Mouse (Mus musculus): ENCODE results near the gene Znrf1.
"Not testable (repeated sequence)": the region's sequence is repeated elsewhere in the genome, so short reads cannot be mapped to it uniquely, and the experiment has no call there.

Gene Znrf1

DNA sequence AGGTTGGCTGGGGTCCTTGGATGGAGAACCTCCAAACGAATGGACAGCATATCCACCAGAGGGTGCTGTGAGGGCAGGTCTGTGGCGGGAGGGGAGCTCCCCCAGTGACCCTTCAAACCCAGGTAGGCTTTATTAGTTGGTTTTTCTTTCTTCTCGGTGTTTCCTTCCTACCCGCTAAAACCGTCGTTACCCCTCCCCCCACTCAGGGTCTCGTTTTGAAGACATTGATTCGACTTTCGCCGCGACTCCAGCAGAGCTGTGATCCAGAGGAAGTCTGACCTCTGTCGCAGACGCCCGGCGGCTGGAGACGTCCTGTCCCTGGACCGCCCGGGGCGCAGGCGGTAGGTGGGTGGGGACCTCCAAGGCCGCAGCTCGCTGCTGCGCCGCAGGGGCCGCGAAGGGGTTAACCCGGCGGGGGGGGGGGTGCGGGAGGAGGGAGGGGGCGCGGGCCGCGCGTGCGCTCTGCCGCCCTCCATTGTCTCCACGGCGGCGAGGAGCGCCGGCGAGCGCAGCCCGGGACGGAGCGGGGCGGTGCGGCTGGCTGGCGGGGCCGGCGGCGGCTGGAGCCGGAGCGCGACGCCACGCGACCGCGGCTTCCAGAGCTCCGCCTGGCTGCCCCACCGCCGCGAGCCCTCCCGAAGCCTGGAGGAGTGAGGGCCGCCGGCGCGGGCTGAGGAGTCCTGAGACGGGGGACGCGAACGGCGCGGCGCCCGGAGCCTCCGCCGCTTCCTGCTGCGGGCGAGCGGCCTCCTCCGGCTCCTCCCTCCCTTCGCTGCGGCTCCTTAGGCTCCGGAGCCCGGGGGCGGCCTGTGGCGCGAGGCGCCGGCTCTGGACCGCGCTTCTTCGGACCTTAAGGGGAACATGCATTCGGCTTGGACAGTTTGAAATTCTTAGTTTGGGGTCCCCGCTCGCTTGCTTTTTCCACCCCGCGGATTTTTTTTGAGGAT, at the start of gene Znrf1:
Gene Znrf1 (plus strand): TSS at position 67 of the 947 bp plus-strand sequence.
- peak; percentile 72 for DNase-seq

DNA sequence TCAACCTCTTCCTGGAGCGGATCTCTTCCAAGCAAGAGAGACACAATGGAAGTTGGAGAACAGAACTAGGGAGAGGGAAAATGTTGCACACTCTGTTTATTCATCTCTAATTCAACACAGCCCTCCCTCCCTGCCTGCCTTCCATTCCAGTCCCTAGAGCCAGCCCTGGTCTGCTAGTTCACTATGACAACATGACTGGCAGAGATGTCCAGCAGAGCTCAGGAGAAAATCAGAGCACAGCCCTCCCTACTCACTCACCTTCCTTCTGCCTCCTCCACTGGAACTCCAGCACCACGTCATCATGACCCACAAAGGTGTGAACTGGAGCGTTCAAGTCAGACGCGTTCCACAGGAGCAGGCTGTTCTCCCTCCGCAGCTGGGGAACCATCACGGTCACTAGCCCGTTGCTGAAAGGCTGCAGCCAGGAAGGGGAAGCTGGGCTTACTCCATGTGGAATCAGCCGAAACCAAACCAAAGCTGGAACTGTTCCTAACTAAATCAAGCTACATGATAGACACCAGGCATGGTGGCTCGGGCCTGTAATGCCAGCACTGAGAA, 45.8 kb upstream of the Znrf1 start:
- DNase-seq, result no peak

DNA sequence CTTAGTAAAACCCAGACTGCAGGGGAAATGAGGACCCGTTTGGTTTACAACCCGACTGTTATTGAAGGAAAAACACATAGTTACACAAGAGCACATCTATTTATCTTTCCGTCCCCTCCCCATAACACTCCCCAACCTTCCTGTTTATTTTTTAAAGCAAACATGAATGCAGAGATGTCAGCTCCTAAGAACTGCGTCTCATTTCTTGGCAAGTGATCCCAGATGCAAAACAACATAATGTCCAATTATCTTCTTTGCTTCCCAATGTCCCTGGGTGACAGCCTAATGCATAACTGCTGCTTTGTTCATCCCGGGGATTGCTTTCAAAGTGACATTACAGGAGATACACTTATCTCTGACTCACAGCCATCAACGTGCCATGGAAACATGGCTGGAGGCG, 44.7 kb upstream of the Znrf1 start:
- DNase-seq, result no peak

DNA sequence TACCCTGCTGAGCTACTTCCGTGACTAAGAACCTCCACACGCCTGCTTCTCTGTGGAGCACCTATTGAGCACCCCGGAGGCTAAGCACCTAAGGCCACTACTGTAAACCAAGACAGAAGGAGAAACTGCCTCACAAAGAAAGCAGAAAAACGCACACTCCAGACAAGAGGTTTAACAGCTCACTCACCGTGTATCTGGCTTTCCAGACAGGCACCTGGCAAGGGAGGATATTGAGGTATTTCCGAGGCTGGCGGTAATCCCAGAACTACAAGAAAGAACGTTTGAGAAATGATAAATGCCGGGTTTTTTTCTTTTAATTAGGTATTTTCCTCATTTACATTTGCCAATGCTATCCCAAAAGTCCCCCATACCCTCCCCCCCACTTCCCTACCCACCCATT, 43.4 kb upstream of the Znrf1 start:
- DNase-seq, result no peak

DNA sequence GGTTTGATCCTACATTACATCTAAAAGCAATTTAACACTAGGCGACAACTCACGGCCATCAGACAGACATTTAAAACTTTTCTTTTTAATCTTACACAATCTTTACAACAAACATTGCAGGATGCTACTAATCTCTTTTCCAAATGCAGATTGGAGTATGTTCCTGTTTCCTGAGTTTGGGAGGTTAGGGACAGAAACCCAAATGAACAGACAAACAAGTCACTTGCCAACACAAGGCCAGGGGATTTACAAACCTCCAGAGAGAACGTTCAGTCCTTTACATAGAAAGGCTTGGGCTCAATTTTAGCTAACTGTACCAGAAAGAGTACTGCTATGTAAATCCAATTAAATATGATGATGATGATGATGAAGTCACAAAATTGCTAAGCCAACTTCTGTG, 42.7 kb upstream of the Znrf1 start:
- DNase-seq, result no peak

DNA sequence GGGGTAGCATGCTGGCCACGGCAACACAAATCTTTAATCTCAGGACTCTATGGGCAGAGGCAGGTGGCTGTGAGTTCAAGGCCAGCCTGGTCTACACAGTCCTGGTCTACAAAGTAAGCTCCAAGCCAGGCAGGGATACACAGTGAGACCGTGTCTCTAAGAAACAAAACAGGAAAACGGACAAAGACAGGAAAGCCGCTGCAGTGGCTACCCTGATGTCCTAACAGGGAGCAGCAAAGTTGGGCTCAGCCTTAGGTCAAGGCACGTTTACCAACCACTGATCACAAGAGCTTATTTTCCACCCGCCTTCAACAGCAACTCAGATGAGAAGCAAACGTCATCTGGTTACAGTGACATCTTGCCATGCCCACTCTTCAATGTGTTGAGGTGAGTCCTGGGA, 39.6 kb upstream of the Znrf1 start:
- no peak for DNase-seq

GRCm38 (mm10) chr8:111498249-111498648, 37.6 kb upstream of the Znrf1 start:
- DNase-seq, result not testable (repeated sequence)

DNA sequence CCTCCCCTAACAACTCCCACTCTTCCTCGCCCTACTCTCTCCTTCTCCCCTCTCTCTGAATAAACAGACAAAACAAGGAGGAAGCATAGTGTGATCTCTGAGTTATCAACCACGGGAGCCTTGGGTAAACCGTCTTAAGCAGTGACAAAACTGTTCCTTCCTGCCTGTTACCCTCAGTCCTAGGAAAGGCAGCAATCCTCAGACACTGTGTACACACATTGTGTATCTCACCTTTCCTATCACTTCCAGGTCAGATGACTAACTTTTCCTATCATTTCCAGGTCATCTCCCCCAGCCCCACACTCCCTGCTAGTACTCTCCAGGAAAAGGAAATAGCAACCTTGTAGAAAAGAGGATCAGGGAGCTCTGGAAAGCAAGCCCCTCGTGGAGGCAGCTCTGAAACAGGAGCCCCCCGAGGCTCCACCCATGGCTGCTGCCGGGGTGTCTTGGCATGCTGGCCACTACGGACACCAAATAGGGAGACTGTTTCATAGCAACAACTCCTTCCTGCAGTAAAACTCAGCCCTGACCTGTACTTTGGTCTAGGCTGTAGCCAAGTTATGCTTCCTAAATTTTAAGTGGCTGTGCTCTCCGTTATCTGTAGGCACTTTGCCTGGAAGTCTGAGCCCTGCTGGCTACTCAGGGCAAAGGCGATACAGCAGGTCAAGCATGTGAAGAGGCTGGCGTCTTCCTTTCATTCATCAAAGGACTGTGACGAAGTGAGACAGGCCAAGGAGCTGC, 34.0 kb upstream of the Znrf1 start:
- no peak for DNase-seq

- DNase-seq, result no peak
These were observed 27.3 kb upstream of the Znrf1 start for GRCm38 (mm10) chr8:111508566-111508965.

- DNase-seq, result no peak
These were observed 26.6 kb upstream of the Znrf1 start for GRCm38 (mm10) chr8:111509278-111509677.

GRCm38 (mm10) chr8:111510401-111510800, 25.5 kb upstream of the Znrf1 start:
- no peak for DNase-seq

DNA sequence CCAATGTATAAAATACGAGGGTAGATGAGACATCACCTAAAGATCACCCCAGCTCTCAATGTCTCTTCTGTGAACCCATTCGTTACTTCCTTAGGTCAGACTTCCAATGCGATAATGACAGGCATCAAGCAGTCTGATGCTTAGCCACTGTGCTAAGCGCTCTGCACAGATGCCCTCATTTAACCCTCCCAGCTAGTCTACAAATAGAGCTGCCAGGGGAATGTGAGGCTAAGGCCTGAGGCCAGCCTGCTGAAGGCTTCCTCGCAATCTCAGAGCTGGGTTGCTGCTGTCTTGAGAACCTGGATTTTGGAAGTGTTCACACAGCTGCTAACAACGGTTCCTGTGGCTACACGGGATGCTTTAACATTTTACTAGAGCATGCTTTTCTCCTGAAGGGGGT, 23.0 kb upstream of the Znrf1 start:
- no peak for DNase-seq

DNA sequence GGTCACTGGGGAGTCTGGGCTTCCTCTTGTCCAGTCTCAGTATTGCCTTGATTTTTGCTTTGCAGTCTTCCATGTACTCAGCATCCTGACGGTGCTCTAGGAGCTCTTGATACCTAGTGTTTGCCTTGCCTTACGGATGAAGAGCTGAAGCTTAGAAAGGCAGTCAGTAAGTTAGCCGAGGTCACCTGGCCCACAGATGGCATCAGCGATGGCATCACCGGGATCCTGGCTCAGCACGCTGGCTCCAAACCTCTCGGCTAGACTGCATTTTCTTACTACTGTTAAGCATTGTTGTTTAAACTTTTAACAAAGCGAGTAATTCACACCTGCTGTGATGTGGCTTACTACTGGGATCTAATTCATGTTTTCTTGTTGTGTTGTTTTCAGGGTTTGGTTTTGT, 22.5 kb upstream of the Znrf1 start:
- no peak for DNase-seq

DNA sequence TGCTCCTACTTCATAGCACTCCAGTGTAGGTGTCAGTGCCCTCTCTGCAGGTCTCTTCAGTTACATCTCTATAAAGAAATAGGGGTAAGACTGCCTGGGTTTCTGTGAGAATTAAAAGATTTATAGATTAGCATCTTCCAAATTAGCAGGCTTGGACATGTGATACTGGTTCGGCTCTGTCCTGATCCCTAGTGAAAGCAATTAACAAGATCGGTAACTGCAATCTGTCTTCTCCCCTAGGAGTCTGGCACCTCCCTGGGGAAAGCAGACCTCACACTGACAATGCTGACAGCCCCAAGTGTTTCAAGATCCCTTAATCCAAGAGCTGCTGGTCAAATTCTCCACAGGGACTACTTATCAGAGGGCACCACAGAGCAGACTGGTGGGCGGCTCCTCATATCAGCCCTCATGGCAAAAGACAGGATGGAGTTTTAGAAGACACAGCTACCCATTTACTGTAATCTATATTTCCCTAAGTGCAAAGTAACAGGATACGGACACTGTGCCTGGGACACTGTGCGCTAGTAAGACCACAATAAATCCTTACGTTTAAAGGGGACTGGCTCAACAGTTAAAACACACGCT, 19.4 kb upstream of the Znrf1 start:
- no peak for DNase-seq

GRCm38 (mm10) chr8:111517466-111517865, 18.4 kb upstream of the Znrf1 start:
- no peak for DNase-seq

GRCm38 (mm10) chr8:111521713-111522429, 14.0 kb upstream of the Znrf1 start, which contains the start of gene Wdr59:
TSS of gene Wdr59 (minus strand) at chr8:111522092.
- peak; percentile 98 for DNase-seq

DNA sequence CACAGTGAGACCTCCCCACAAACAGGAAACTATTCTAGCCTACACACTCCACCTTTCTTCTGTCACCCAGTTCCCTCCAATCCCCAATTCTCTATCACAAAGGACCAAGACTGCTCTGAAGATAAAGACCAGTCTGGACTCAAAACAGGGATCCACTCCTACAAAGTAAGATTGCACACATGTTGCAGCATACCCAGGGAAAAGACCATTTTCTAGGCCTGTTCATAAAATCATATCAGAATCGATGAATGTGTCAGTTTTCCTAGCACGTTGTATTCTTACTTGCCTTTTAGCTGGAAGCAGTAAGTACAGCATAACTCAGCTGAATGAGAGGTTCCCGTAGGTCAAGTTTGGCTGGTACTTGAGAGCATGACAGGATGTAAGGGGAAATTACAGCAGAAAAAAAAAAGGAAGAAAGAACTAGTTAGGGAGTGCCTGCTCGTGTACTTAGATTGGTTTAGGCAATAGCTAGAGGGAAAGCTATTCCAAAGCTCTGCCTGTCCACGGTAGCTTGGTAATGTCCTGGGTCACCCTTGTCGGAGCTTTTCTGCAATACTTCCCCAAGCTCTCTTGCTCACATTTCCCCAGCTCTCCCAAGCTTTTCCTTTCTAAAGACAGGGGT, 9.4 kb upstream of the Znrf1 start:
- DNase-seq, result no peak

DNA sequence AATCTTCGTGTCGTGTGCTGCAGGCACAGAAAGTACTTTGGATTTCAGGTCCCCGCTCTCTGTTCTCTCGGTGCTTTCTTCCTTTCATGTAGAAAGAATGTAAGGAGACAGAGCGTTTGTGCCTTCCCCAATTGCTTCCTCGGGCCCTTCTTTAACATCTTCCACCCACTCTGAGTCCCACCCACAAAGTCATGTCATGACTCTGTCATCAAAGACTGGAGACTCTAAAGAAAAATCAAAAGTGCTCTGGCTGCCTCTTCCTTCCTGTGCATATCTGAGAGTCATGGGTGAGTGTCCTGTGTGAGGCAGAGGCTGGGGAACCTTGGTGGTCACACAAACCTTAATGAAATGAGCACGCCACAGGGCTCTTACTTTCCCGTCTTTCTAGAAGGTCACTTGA, 8.7 kb upstream of the Znrf1 start:
- no peak for DNase-seq

GRCm38 (mm10) chr8:111528071-111528470, 7.8 kb upstream of the Znrf1 start:
- no peak for DNase-seq

- no peak for DNase-seq
These were observed 4.7 kb upstream of the Znrf1 start for GRCm38 (mm10) chr8:111531191-111531590.

DNA sequence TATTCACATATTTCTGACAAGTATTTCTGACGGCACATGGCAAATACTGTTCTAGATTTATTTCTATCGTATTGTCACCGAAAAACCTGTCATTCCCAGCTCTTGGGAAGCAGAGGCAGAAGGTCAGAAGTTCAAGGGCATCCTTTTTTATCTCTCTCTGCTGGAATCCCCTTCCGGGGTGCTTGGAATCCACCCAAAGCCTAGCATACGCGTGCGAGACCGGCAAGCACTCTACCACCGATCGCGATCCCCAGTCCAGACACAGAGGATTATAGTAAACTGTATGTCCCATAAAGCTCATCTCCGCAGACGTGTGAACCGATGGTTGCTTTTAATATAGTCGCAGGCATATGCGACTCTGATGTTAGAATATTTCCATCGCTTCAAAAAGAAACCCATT, 4.3 kb upstream of the Znrf1 start:
- no peak for DNase-seq

DNA sequence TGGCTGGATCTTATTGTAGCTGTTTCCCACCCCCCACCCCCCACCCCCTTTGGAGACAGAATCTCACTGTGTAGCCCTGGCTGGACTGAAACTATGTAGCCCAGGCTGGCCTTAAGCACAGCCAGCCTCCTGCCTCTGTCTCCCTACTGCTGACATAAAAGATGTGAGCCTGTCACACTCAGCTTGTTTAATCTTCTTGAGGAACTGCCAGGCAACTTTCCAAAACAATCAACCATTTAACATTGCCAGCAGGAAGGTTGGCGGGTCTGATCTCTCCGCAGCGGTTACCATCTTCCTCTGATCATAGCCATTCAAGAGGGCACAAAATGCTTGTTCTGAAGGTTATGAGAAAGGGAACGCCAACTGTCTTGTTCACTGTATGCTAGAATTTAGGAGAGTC, 2.4 kb upstream of the Znrf1 start:
- DNase-seq, result no peak
